Mouse (Mus musculus) erythroblast, adult 5-6 weeks (primary cell): ENCODE results near the gene Leo1. TPM values are rescaled to one million over a fixed set of nuclear protein-coding genes. Genes with fewer than 3 reads are reported as not detected.

Experiments used
- total RNA-seq, 2 experiments: library from RNA; stranded (forward) in 1 of 2; stranded (reverse) in 1 of 2; fragments of 150-400 nt in 1 of 2; fragments of 200-764, 138-1000 nt in 1 of 2; gene quantifications; 2 replicates each; pipeline versions ENCODE4 v1.2.3 to v1.2.4; 2015 to 2017; ENCODE audit warnings: low replicate concordance in 2 of 2

The Leo1 gene
- total RNA-seq, 2 experiments from 2014 or later, result 3.5 to 8.3 TPM

Other genes with a start within 250 kb of the Leo1 start
- gene Myo5c, start 209.5 kb upstream of the Leo1 start, total RNA-seq (2015; ENCODE audit: low replicate concordance), result not detected in 2 replicates
- gene Myo5c, start 209.5 kb upstream of the Leo1 start, total RNA-seq (2017; ENCODE audit: low replicate concordance), result not detected in 2 replicates
- gene Gnb5, start 135.2 kb upstream of the Leo1 start, total RNA-seq (2015; ENCODE audit: low replicate concordance), result not detected in 2 replicates
- gene Gnb5, start 135.2 kb upstream of the Leo1 start, total RNA-seq (2017; ENCODE audit: low replicate concordance), result 0.43 TPM in 1 of 2 replicates, not detected in the other
- gene Bcl2l10, start 93.8 kb upstream of the Leo1 start, total RNA-seq (2015; ENCODE audit: low replicate concordance), result not detected in 2 replicates
- gene Bcl2l10, start 93.8 kb upstream of the Leo1 start, total RNA-seq (2017; ENCODE audit: low replicate concordance), result not detected in 2 replicates
- 8.4 and 11.7 TPM in 2 replicates for gene Mapk6, start 31.5 kb upstream of the Leo1 start, total RNA-seq (2015; ENCODE audit: low replicate concordance)
- 4.9 and 17.6 TPM in 2 replicates for gene Mapk6, start 31.5 kb upstream of the Leo1 start, total RNA-seq (2017; ENCODE audit: low replicate concordance)
- 17.6 and 20.4 TPM in 2 replicates for gene Tmod3, start 118.1 kb downstream of the Leo1 start, total RNA-seq (2015; ENCODE audit: low replicate concordance)
- 17.0 and 18.7 TPM in 2 replicates for gene Tmod3, start 118.1 kb downstream of the Leo1 start, total RNA-seq (2017; ENCODE audit: low replicate concordance)
- not detected in 2 replicates for gene Tmod2, start 169.8 kb downstream of the Leo1 start, total RNA-seq (2015; ENCODE audit: low replicate concordance)
- not detected in 2 replicates for gene Tmod2, start 169.8 kb downstream of the Leo1 start, total RNA-seq (2017; ENCODE audit: low replicate concordance)
- 2.9 TPM in 1 of 2 replicates, not detected in the other for gene Lysmd2, start 184.2 kb downstream of the Leo1 start, total RNA-seq (2015; ENCODE audit: low replicate concordance)
- 2.1 TPM in 1 of 2 replicates, not detected in the other for gene Lysmd2, start 184.2 kb downstream of the Leo1 start, total RNA-seq (2017; ENCODE audit: low replicate concordance)
- gene Scg3, start 242.5 kb downstream of the Leo1 start, total RNA-seq (2015; ENCODE audit: low replicate concordance), result not detected in 2 replicates
- 0.84 TPM in 1 of 2 replicates, not detected in the other for gene Scg3, start 242.5 kb downstream of the Leo1 start, total RNA-seq (2017; ENCODE audit: low replicate concordance)